Mouse (Mus musculus) olfactory bulb, adult 2 months (tissue): Measurements from ENCODE around the gene Spock2.

ENCODE experiments used
- CTCF ChIP-seq: fragments of 200-500 bp; IDR thresholded peaks from 2 replicates; pipeline ENCODE4 v1.5.1; 2012; ENCODE audit warnings: low read depth, mild to moderate bottlenecking, low read length, moderate library complexity; ENCODE audit not compliant: insufficient read depth
- POLR2A ChIP-seq: fragments of 200-500 bp; IDR thresholded peaks from 2 replicates; pipeline ENCODE4 v1.6.1; 2012; ENCODE audit warnings: mild to moderate bottlenecking, low read depth, low read length, moderate library complexity; ENCODE audit not compliant: insufficient read depth

DNA sequence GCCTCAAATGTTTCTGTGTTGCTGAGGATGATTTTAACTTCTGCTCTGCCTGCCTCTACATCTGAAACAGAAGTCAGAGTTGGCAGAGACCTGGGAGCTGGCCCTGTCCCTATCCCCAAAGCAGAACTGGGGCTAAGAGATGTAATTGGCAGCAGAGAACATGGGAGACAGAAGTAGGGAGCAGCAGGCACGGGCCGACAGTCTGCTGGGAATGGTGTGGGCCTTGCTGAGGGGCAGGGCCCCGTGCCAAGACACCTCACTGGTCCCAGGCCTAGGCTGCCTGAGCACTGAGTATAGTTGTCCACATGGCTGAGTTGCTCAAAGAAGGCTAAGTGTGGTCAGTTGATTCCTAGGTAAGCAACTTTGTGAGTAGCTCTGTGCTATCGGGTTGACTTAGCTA is 22.0 kb upstream of the Spock2 start:
- TF ChIP-seq CTCF (no peak), POLR2A (no peak)
